In the genomic region with DNA sequence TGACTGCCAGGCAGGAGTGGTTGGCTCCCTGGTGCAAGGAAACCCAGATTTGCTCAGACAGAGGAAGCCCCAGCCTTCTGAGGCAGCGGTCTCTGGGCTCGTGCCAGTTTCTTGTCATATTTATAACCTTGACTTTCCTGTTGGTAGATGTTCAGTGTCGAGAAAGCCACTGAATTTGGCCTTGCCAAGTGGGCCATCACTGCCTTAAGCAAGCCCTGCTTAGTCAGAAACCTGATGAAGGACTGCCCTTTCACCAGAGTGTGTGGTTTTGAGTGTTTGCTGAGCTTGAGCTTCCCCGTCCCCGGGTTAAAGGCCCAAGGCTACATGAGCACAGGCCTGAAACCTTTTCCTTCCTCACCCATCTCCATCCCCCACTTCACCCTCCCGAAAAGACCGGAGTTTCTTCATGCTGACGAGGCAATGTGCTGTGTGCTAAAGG, we compare ENCODE assay signal across 8 mouse cellular contexts.
A peak's percentile ranks its signal among the peaks of the same experiment; 100 is the strongest.
DNase-seq lines count a peak whose midpoint lies in the region; ATAC-seq lines count a peak whose summit lies in the region.

No protein-coding gene starts in this region.

- no peak overlapping the region for H3K9ac ChIP-seq in hindbrain, embryonic 11.5 days (ENCODE audit: low read depth, low read length)

- H3K4me2 ChIP-seq in hindbrain, embryonic 11.5 days (replicated peaks; ENCODE audit: low read depth, low read length) = no peak overlapping the region

- H3K4me3 ChIP-seq in hindbrain, embryonic 11.5 days (ENCODE audit: low read depth, low read length) = no peak overlapping the region

- WGBS in hindbrain, embryonic 11.5 days = 88% methylated on average over 8 of the region's 8 CpGs

- H3K27me3 ChIP-seq in hindbrain, embryonic 11.5 days (ENCODE audit: control insufficient read depth, insufficient read depth, low read length) = no peaks in the 10 kb centered on the region

- H3K36me3 ChIP-seq in hindbrain, embryonic 11.5 days (ENCODE audit: control insufficient read depth, insufficient read depth, low read length) = no peaks in the 10 kb centered on the region

- ATAC-seq in inflammation-experienced regulatory T-cells, adult 6 months = peak; percentile 74
- ATAC-seq in hindbrain, embryonic 11.5 days (ENCODE audit: low FRiP score) = no peak

- peak; percentile 98 for DNase-seq in 416B (ENCODE audit: low read depth)
- DNase-seq in adrenal gland, adult 2 months = peak; percentile 95
- peak; percentile 58 for DNase-seq in lung, postnatal 14 days
- no peak for DNase-seq in thymus, postnatal 0 days (ENCODE audit: low spot score)
- no peak for DNase-seq in neural tube, embryonic 10.5 days (ENCODE audit: extremely low spot score, low spot score)
- no peak for DNase-seq in hindbrain, embryonic 11.5 days (ENCODE audit: low spot score)
- DNase-seq in retina, postnatal 1 day = no peak

- no peaks in the 10 kb centered on the region for H3K4me1 ChIP-seq in hindbrain, embryonic 11.5 days (replicated peaks; ENCODE audit: control insufficient read depth, insufficient read depth, low read length)

- no peaks in the 10 kb centered on the region for H3K9me3 ChIP-seq in hindbrain, embryonic 11.5 days (ENCODE audit: control insufficient read depth, low read length)

- no peak overlapping the region for H3K27ac ChIP-seq in hindbrain, embryonic 11.5 days (ENCODE audit: low read depth, low read length)

Comparison
In these comparisons a context has a peak if more than half of its experiments do, and no peak if none do; other contexts are left out.
1. DNase-seq: peak in 416B (single experiment), adrenal gland, adult 2 months (single experiment) and lung, postnatal 14 days (single experiment); none in thymus, postnatal 0 days (single experiment), neural tube, embryonic 10.5 days (single experiment), hindbrain, embryonic 11.5 days (single experiment) and retina, postnatal 1 day (single experiment).